Mouse (Mus musculus): Measurements from ENCODE around the gene Cdk15. TPM values are rescaled to one million over a fixed set of nuclear protein-coding genes. Genes with fewer than 3 reads are reported as not detected.

Gene Cdk15
- total RNA-seq, 2 experiments from 2014 or later: not detected

GRCm38 (mm10) chr1:59285880-59286279, 29.2 kb downstream of the Cdk15 start:
- DNase-seq: no peak

GRCm38 (mm10) chr1:59286316-59286850, 29.7 kb downstream of the Cdk15 start:
- DNase-seq: no peak

- DNase-seq: no peak
Measured at GRCm38 (mm10) chr1:59287733-59288132, 31.0 kb downstream of the Cdk15 start.

GRCm38 (mm10) chr1:59291652-59292051, 34.9 kb downstream of the Cdk15 start:
- no peak for DNase-seq

- DNase-seq: no peak
Measured at GRCm38 (mm10) chr1:59295769-59296168, 39.1 kb downstream of the Cdk15 start.

GRCm38 (mm10) chr1:59297167-59297566, 40.5 kb downstream of the Cdk15 start:
- DNase-seq: no peak

GRCm38 (mm10) chr1:59298491-59299090, 41.9 kb downstream of the Cdk15 start:
- no peak for DNase-seq

GRCm38 (mm10) chr1:59307310-59307709, 50.6 kb downstream of the Cdk15 start:
- no peak for DNase-seq

GRCm38 (mm10) chr1:59311292-59311885, 54.7 kb downstream of the Cdk15 start:
- DNase-seq: no peak

GRCm38 (mm10) chr1:59312187-59313153, 55.8 kb downstream of the Cdk15 start:
- DNase-seq: no peak

GRCm38 (mm10) chr1:59313154-59313940, 56.6 kb downstream of the Cdk15 start:
- DNase-seq: no peak

- DNase-seq: no peak
Measured at GRCm38 (mm10) chr1:59315057-59315807, 58.5 kb downstream of the Cdk15 start.

- peak; percentile 20 to 30 for DNase-seq
Measured at GRCm38 (mm10) chr1:59316031-59316385, 59.3 kb downstream of the Cdk15 start.

GRCm38 (mm10) chr1:59316386-59317051, 59.8 kb downstream of the Cdk15 start:
- peak; percentile 20 to 64 for DNase-seq

- no peak for DNase-seq
Measured at GRCm38 (mm10) chr1:59317397-59317796, 60.7 kb downstream of the Cdk15 start.

GRCm38 (mm10) chr1:59318878-59319277, 62.2 kb downstream of the Cdk15 start:
- DNase-seq: no peak

GRCm38 (mm10) chr1:59321076-59321879, 64.6 kb downstream of the Cdk15 start:
- DNase-seq: no peak

- DNase-seq: no peak
Measured at GRCm38 (mm10) chr1:59321880-59322836, 65.5 kb downstream of the Cdk15 start.

All from heart, adult 18-20 months (tissue).